Mouse (Mus musculus) MN1 (cell line): ENCODE measurements around the gene Setd4.

Experiments used
- DNase-seq: peaks from one replicate; pipeline ENCODE4 v3.0.0-alpha.2; 2016; ENCODE audit warnings: low spot score

The Setd4 gene

GRCm38 (mm10) chr16:93544931-93545330 is 58.9 kb downstream of the Setd4 start:
- no peak for DNase-seq

GRCm38 (mm10) chr16:93543704-93544103 is 60.2 kb downstream of the Setd4 start:
- DNase-seq, result peak; percentile 78

GRCm38 (mm10) chr16:93539891-93540290 is 64.0 kb downstream of the Setd4 start:
- DNase-seq, result no peak

GRCm38 (mm10) chr16:93535151-93535853 is 68.6 kb downstream of the Setd4 start:
- DNase-seq, result no peak
